Comparison of ENCODE assay signal across 10 mouse cellular contexts in genomic region chr14:52232249-52232648, GRCm38 (mm10).
"Had no signal": no experiment of that assay in that cellular context is flagged by ENCODE, and none has a peak within 500 bp of the region (broad histone marks: within the 10 kb centered on the region; RNA-seq: fewer than 3 reads in every experiment).

No protein-coding gene starts in this region.

- ATAC-seq: midbrain, embryonic 16.5 days had no signal

- DNase-seq: kidney, adult 9 months; kidney, postnatal 36 days; layer of hippocampus, adult 9-11 months; layer of hippocampus, postnatal 36 days; lung, adult 18-20 months; lung, postnatal 10 days; lung, postnatal 4 days; right cerebral cortex, postnatal 25 days; thymus, postnatal 36 days had no signal
